Mouse (Mus musculus): ENCODE measurements around the gene Caskin2.

Caskin2 gene

GRCm38 (mm10) chr11:115830550-115831325 is 17.3 kb upstream of the Caskin2 start:
- DNase-seq: no peak

GRCm38 (mm10) chr11:115829036-115829435 is 15.6 kb upstream of the Caskin2 start:
- DNase-seq: no peak

GRCm38 (mm10) chr11:115827624-115828023 is 14.2 kb upstream of the Caskin2 start:
- DNase-seq: peak; percentile 49 to 68

- DNase-seq: no peak
Measured at GRCm38 (mm10) chr11:115826487-115826886, 13.0 kb upstream of the Caskin2 start.

GRCm38 (mm10) chr11:115824813-115825212 is 11.4 kb upstream of the Caskin2 start:
- DNase-seq: peak in 1 of 2 experiments; percentile 22

GRCm38 (mm10) chr11:115823774-115824740 is 10.6 kb upstream of the Caskin2 start, which contains the start of gene Llgl2:
Gene Llgl2 (plus strand): TSS chr11:115824049.
- DNase-seq: peak; percentile 91 to 96

GRCm38 (mm10) chr11:115821001-115821400 is 7.6 kb upstream of the Caskin2 start:
- DNase-seq: no peak

GRCm38 (mm10) chr11:115819915-115820623 is 6.6 kb upstream of the Caskin2 start:
- no peak for DNase-seq

- no peak for DNase-seq
Measured at GRCm38 (mm10) chr11:115817331-115817730, 3.9 kb upstream of the Caskin2 start.

GRCm38 (mm10) chr11:115814605-115815450 is 1.4 kb upstream of the Caskin2 start, which contains the start of gene Tsen54:
Gene Tsen54 (plus strand): TSS chr11:115814724.
- DNase-seq: peak; percentile 89 to 91

GRCm38 (mm10) chr11:115812533-115813420 is 662 bp downstream of the Caskin2 start:
- DNase-seq: peak in 1 of 2 experiments; percentile 57

GRCm38 (mm10) chr11:115812095-115812494 is 1.3 kb downstream of the Caskin2 start:
- DNase-seq: peak; percentile 64 to 77

GRCm38 (mm10) chr11:115811381-115812093 is 1.9 kb downstream of the Caskin2 start:
- DNase-seq: no peak

GRCm38 (mm10) chr11:115810377-115810776 is 3.1 kb downstream of the Caskin2 start:
- DNase-seq: peak; percentile 72 to 82

GRCm38 (mm10) chr11:115809311-115809781 is 4.1 kb downstream of the Caskin2 start:
- DNase-seq: peak; percentile 70 to 86

GRCm38 (mm10) chr11:115808696-115809310 is 4.6 kb downstream of the Caskin2 start:
- peak; percentile 62 to 77 for DNase-seq

- DNase-seq: no peak
Measured at GRCm38 (mm10) chr11:115807971-115808370, 5.5 kb downstream of the Caskin2 start.

- no peak for DNase-seq
Measured at GRCm38 (mm10) chr11:115807306-115807705, 6.1 kb downstream of the Caskin2 start.

- peak; percentile 36 to 66 for DNase-seq
Measured at GRCm38 (mm10) chr11:115806154-115806553, 7.3 kb downstream of the Caskin2 start.
